Mouse (Mus musculus): ENCODE data around the gene Usp35. TPM values are rescaled to one million over a fixed set of nuclear protein-coding genes. Genes with fewer than 3 reads are reported as not detected.

The Usp35 gene
- total RNA-seq, 2 experiments from 2014 or later: not detected

- ATAC-seq (replicated peaks; ENCODE audit: low FRiP score, poor library complexity, severe bottlenecking): no peak
These were observed 6.4 kb downstream of the Usp35 start for GRCm38 (mm10) chr7:97325156-97325985.

DNA sequence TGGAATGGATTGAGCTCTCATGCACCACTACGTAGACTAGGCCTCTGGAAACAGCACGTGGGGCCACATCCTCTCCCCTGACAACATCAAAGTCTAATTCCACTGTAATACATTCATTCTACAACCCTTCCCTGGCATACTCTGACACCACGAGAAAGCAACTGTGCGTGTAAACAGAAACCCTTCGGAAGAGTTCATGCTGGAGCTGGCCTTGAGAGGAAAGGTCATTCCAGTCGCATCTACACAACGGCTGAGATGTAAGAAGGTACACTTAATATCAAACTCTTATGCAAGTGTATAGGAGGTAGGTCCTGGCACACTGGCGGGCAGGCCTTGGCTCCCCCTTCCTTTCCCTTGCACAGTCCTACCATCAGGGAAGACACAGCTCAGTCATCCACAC lies 7.5 kb downstream of the Usp35 start:
- ATAC-seq (replicated peaks; ENCODE audit: low FRiP score, poor library complexity, severe bottlenecking): no peak

DNA sequence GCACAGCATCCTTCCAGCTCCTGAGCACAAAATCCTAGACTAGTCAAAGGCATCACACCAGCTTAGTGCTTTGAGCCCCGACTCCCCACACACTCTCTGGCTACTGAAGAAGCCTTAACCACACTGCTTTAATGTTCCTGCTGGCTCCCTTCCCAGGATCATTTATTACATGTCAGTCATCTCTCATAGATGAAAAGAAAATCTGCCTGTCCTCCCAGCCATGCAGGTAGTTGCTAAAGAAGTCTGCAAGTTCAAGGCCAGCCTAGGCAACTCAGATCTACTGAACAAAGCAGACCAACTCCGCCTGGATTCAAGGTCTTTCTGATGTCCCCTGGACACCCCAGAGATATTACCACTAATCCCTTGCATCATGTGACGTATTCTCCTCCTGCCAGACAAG lies 14.1 kb downstream of the Usp35 start:
- ATAC-seq (replicated peaks; ENCODE audit: low FRiP score, poor library complexity, severe bottlenecking): no peak

DNA sequence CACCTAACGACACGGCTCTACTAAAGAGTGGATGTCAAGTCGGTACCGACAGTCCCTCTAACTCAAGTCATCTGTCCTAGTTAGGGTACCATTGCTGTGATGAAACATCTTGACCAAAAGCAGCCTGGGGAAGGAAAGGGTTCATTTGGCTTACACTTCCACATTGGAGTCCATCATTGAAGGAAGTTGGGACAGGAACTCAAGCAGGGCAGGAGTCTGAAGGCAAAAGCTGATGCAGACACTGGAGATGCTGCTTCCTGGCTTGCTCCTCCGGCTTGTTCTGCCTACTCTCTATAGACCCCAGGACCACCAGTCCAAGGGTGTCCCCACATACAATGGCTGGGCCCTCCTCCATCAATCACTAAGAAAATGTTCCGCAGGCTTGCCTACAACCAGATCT lies 16.2 kb downstream of the Usp35 start:
- ATAC-seq (replicated peaks; ENCODE audit: low FRiP score, poor library complexity, severe bottlenecking): no peak

GRCm38 (mm10) chr7:97314646-97315045 lies 17.2 kb downstream of the Usp35 start:
- ATAC-seq (replicated peaks; ENCODE audit: low FRiP score, poor library complexity, severe bottlenecking): no peak

DNA sequence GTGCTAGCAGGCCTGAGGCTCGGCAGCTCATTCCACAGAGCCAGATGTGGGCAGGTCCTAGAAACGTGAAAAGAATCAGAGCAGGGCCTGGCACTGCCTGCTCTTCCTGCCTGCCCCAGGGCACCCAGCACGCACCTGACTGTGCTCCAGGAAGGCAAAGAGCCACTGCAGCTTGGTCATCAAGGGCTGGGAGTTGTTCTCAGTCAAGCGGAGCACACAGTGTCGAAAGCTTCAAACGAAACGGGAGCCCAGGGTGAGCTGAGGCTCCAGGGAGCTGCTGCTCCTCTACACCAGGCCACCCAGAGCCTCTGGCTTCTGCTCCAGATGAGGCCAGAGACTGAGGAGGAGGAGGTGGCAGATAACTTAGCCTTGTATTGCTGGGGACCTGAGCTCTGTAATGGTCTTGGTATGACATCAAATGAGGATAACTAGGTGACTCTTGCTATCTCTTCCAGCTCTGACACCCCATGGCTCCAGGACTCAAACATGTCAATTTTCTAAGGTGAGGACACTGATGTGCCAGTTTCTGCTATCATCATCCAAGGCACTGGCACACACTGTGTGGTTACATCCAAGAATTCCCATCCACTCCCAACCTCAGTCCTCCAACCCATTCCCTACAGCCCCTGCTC lies 18.3 kb downstream of the Usp35 start:
- ATAC-seq (replicated peaks; ENCODE audit: low FRiP score, poor library complexity, severe bottlenecking): no peak

DNA sequence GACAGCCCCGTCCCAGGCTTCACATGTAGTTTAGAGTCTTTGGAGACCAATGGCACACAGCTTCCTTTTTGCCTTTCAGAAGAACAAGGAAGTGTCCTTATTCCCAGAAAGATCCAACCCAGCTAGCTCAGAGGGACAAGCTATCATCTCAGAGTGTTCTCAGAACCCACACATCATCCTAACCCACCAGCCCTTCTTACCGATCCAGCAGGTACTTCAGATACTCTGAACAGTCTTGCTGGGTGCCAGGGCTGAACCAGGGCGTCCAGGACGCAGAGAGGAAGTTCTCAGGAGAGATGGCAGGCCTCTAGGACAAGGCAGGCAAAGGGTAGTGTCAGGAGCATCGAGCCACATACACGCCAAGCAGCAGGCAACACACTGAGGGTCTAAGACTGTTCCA lies 19.0 kb downstream of the Usp35 start:
- ATAC-seq (replicated peaks; ENCODE audit: low FRiP score, poor library complexity, severe bottlenecking): no peak

- no peak for ATAC-seq (replicated peaks; ENCODE audit: low FRiP score, poor library complexity, severe bottlenecking)
These were observed 19.6 kb downstream of the Usp35 start for GRCm38 (mm10) chr7:97312196-97312595.

GRCm38 (mm10) chr7:97311620-97312019 lies 20.2 kb downstream of the Usp35 start:
- ATAC-seq (replicated peaks; ENCODE audit: low FRiP score, poor library complexity, severe bottlenecking): no peak

- no peak for ATAC-seq (replicated peaks; ENCODE audit: low FRiP score, poor library complexity, severe bottlenecking)
These were observed 21.5 kb downstream of the Usp35 start for GRCm38 (mm10) chr7:97310341-97310635.

DNA sequence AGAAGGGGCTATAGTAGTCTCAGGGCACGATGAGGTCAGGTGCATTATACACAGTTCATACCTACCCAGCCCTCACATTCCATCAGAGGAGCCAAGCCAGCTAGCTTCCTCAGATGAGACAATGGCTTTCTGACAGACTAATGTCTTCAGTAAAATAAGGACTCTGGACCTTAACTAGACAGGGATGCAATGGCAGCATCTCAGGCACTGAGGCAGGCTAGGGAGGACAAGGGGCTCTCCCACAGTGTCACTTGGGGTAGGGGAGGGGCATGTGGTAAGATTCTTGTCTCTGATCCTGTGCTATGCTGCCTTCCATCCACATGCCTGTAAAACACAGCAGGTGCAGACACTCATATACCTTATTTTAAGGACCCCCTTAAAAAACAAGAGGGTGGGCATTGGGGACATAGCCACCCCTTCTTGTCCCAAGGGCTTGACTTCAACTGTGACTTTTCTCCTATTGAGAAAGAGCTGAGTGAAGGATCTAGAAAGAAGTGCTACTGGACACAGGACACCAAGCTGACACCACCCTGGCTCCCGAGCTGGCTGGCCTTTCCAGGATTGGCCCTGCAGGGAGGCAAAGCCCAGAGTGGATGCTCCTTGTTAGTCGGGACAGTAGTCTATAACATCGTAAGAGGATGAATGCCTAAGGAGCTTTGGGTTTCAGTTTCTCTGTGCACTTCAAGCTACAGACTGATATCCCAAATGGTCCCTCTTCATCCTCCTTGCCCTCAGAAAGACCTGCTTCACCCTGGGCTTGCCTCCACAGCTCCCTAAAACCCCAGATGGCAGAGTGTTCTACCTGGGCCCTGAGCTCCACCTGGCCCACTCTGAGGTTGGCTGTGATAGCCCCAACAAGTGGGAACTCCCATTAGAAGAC lies 22.1 kb downstream of the Usp35 start:
- ATAC-seq (replicated peaks; ENCODE audit: low FRiP score, poor library complexity, severe bottlenecking): no peak

- no peak for ATAC-seq (replicated peaks; ENCODE audit: low FRiP score, poor library complexity, severe bottlenecking)
These were observed 24.3 kb downstream of the Usp35 start for GRCm38 (mm10) chr7:97307546-97307945.

DNA sequence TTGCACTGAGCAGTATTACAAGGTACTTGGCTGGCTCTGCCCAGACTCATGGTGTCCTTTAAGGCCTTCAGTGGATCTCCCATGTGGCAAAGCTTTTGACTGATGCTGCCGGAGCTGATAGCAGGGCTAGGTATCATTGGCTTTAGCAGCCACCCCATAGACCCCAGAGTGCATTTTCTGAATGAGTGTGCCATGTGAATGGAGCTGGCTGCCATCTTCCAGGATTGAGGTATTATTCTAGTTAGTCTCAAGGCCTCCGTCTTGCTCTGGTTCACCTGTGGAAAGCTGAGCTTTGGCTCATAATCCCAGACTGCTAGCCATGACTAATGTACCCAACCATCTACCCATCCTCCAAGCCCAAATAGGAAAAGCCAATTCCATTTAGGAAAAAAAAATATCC lies 25.0 kb downstream of the Usp35 start:
- no peak for ATAC-seq (replicated peaks; ENCODE audit: low FRiP score, poor library complexity, severe bottlenecking)

GRCm38 (mm10) chr7:97305206-97305605 lies 26.6 kb downstream of the Usp35 start:
- ATAC-seq (replicated peaks; ENCODE audit: low FRiP score, poor library complexity, severe bottlenecking): no peak

GRCm38 (mm10) chr7:97304471-97304870 lies 27.3 kb downstream of the Usp35 start:
- ATAC-seq (replicated peaks; ENCODE audit: low FRiP score, poor library complexity, severe bottlenecking): no peak

GRCm38 (mm10) chr7:97303614-97304013 lies 28.2 kb downstream of the Usp35 start:
- ATAC-seq (replicated peaks; ENCODE audit: low FRiP score, poor library complexity, severe bottlenecking): no peak

GRCm38 (mm10) chr7:97302876-97303275 lies 28.9 kb downstream of the Usp35 start:
- no peak for ATAC-seq (replicated peaks; ENCODE audit: low FRiP score, poor library complexity, severe bottlenecking)

DNA sequence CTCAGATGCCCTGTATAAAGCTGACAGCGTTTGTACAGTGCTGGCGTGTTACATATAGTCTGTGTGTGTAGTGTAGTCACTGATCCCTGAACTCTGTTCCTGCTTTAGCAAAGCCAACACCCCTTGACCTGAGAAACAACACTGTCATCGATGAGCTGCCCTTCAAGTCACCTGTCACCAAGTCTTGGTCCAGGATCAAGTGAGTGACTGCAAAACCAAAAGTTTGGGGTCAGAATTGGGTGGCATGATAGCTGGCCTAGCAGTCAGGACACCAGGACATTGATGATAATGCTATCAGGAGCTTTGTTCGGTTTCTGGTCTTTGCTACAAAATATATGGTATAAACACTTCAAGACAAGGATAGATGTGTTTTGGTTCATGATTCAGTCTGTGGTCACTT lies 29.6 kb downstream of the Usp35 start:
- no peak for ATAC-seq (replicated peaks; ENCODE audit: low FRiP score, poor library complexity, severe bottlenecking)

- ATAC-seq (replicated peaks; ENCODE audit: low FRiP score, poor library complexity, severe bottlenecking): no peak
These were observed 30.5 kb downstream of the Usp35 start for GRCm38 (mm10) chr7:97301321-97301720.

- no peak for ATAC-seq (replicated peaks; ENCODE audit: low FRiP score, poor library complexity, severe bottlenecking)
These were observed 30.9 kb downstream of the Usp35 start for GRCm38 (mm10) chr7:97300914-97301313.

GRCm38 (mm10) chr7:97298943-97299342 lies 32.9 kb downstream of the Usp35 start:
- ATAC-seq (replicated peaks; ENCODE audit: low FRiP score, poor library complexity, severe bottlenecking): no peak
